Mouse (Mus musculus) erythroid progenitor cell, adult 5-6 weeks (primary cell): ENCODE results near the gene Arid1b. TPM values are rescaled to one million over a fixed set of nuclear protein-coding genes. Genes with fewer than 3 reads are reported as not detected.
"Not testable (repeated sequence)": the region's sequence is repeated elsewhere in the genome, so short reads cannot be mapped to it uniquely, and the experiment has no call there.

Experiments
- ATAC-seq: replicated peaks from 2 replicates; pipeline ENCODE4 v1.8.0; 2016; ENCODE audit warnings: moderate number of reproducible peaks, mild to moderate bottlenecking, moderate TSS enrichment, inconsistent platforms; ENCODE audit not compliant: poor library complexity, low FRiP score, severe bottlenecking
- total RNA-seq, 2 experiments: library from RNA; stranded (forward) in 1 of 2; stranded (reverse) in 1 of 2; fragments of 150-400 nt in 1 of 2; fragments of 186-747, 209-891 nt in 1 of 2; gene quantifications; 2 replicates each; pipeline versions ENCODE4 v1.2.3 to v1.2.4; 2015 to 2017; ENCODE audit warnings: low replicate concordance in 2 of 2

Gene Arid1b
- total RNA-seq, 2 experiments from 2014 or later, result 7.2 to 17.2 TPM

GRCm38 (mm10) chr17:5078576-5078975 is 84.4 kb downstream of the Arid1b start:
- no peak for ATAC-seq

GRCm38 (mm10) chr17:5080884-5081419 is 86.8 kb downstream of the Arid1b start:
- ATAC-seq, result no peak

- ATAC-seq, result 0 out of 2 replicates have a peak, but pooled peaks have one; percentile 18
Measured at GRCm38 (mm10) chr17:5082274-5082673, 88.1 kb downstream of the Arid1b start.

GRCm38 (mm10) chr17:5083497-5083896 is 89.4 kb downstream of the Arid1b start:
- ATAC-seq, result no peak

- no peak for ATAC-seq
Measured at GRCm38 (mm10) chr17:5084139-5084538, 90.0 kb downstream of the Arid1b start.

- ATAC-seq, result no peak
Measured at GRCm38 (mm10) chr17:5085004-5085403, 90.9 kb downstream of the Arid1b start.

- ATAC-seq, result no peak
Measured at GRCm38 (mm10) chr17:5085942-5086341, 91.8 kb downstream of the Arid1b start.

- ATAC-seq, result not testable (repeated sequence)
Measured at GRCm38 (mm10) chr17:5088241-5088640, 94.1 kb downstream of the Arid1b start.

GRCm38 (mm10) chr17:5088822-5089221 is 94.7 kb downstream of the Arid1b start:
- ATAC-seq, result no peak

- no peak; the same call in 1 of the 2 replicates for ATAC-seq
Measured at GRCm38 (mm10) chr17:5089541-5089940, 95.4 kb downstream of the Arid1b start.

- ATAC-seq, result no peak
Measured at GRCm38 (mm10) chr17:5091490-5091889, 97.4 kb downstream of the Arid1b start.

GRCm38 (mm10) chr17:5091934-5092333 is 97.8 kb downstream of the Arid1b start:
- no peak for ATAC-seq

GRCm38 (mm10) chr17:5093343-5093742 is 99.2 kb downstream of the Arid1b start:
- not testable (repeated sequence) for ATAC-seq

GRCm38 (mm10) chr17:5094636-5095035 is 100.5 kb downstream of the Arid1b start:
- no peak for ATAC-seq

- no peak for ATAC-seq
Measured at GRCm38 (mm10) chr17:5095741-5096140, 101.6 kb downstream of the Arid1b start.

- ATAC-seq, result no peak
Measured at GRCm38 (mm10) chr17:5097046-5097445, 102.9 kb downstream of the Arid1b start.

- ATAC-seq, result no peak
Measured at GRCm38 (mm10) chr17:5097545-5098475, 103.7 kb downstream of the Arid1b start.

GRCm38 (mm10) chr17:5098727-5099126 is 104.6 kb downstream of the Arid1b start:
- peak; percentile 4; the same call in 1 of the 2 replicates for ATAC-seq

- ATAC-seq, result peak; percentile 95
Measured at GRCm38 (mm10) chr17:5099238-5099637, 105.1 kb downstream of the Arid1b start.

GRCm38 (mm10) chr17:5101157-5101556 is 107.0 kb downstream of the Arid1b start:
- no peak for ATAC-seq

- no peak for ATAC-seq
Measured at GRCm38 (mm10) chr17:5101887-5102286, 107.8 kb downstream of the Arid1b start.
